Mouse (Mus musculus) liver, postnatal 0 days (tissue): ENCODE measurements at regions not wholly inside any gene's neighbourhood (a gene's known extent, or its start where the extent isn't known, plus 50 kb on each side); places are given as distances from the start of the nearest gene placed in this dataset.

Experiments
- CTCF ChIP-seq: sonication (generic); IDR thresholded peaks from 2 replicates; pipeline ENCODE4 v1.5.1; 2016; ENCODE audit warnings: antibody characterized with exemption, low read depth
- EP300 ChIP-seq: IDR thresholded peaks from 2 replicates; pipeline ENCODE4 v1.6.1; 2016; ENCODE audit warnings: antibody characterized with exemption, low read depth, mild to moderate bottlenecking

GRCm38 (mm10) chr1:148934366-148934765 lies 1026.7 kb downstream of the Pla2g4a start:
- TF ChIP-seq CTCF (no peak), EP300 (no peak)
